Mouse (Mus musculus) spleen, adult 18-20 months (tissue): ENCODE data around the gene Fcf1.
A peak's percentile ranks its signal among the peaks of the same experiment; 100 is the strongest.

Experiments
- DNase-seq, 2 experiments: peaks; one replicate each; pipeline ENCODE4 v3.0.0; 2022; ENCODE audit warnings: mixed read lengths in 2 of 2

The Fcf1 gene

GRCm38 (mm10) chr12:84968831-84969655, 1.7 kb upstream of the Fcf1 start:
- no peak for DNase-seq

GRCm38 (mm10) chr12:84969656-84970427, 855 bp upstream of the Fcf1 start:
- no peak for DNase-seq

- DNase-seq = no peak
Observed at GRCm38 (mm10) chr12:84979264-84979862, 8.7 kb downstream of the Fcf1 start.

- no peak for DNase-seq
Observed at GRCm38 (mm10) chr12:84989456-84989855, 18.8 kb downstream of the Fcf1 start.

GRCm38 (mm10) chr12:84995112-84995761, 24.5 kb downstream of the Fcf1 start:
- DNase-seq = no peak

- peak; percentile 94 to 95 for DNase-seq
Observed at GRCm38 (mm10) chr12:84996083-84996496, 25.4 kb downstream of the Fcf1 start, which contains the start of gene Ylpm1. Ylpm1 (plus strand) TSS chr12:84996321.

- peak in 1 of 2 experiments; percentile 9 for DNase-seq
Observed at GRCm38 (mm10) chr12:84996501-84997398, 26.1 kb downstream of the Fcf1 start.

- no peak for DNase-seq
Observed at GRCm38 (mm10) chr12:84999053-84999452, 28.4 kb downstream of the Fcf1 start.

- no peak for DNase-seq
Observed at GRCm38 (mm10) chr12:85006206-85006605, 35.5 kb downstream of the Fcf1 start.

- DNase-seq = no peak
Observed at GRCm38 (mm10) chr12:85007021-85007420, 36.3 kb downstream of the Fcf1 start.

- no peak for DNase-seq
Observed at GRCm38 (mm10) chr12:85009776-85010175, 39.1 kb downstream of the Fcf1 start.

GRCm38 (mm10) chr12:85010541-85010940, 39.8 kb downstream of the Fcf1 start:
- DNase-seq = no peak

- DNase-seq = no peak
Observed at GRCm38 (mm10) chr12:85012185-85012584, 41.5 kb downstream of the Fcf1 start.

GRCm38 (mm10) chr12:85022071-85022470, 51.4 kb downstream of the Fcf1 start:
- DNase-seq = no peak

- no peak for DNase-seq
Observed at GRCm38 (mm10) chr12:85032710-85033109, 62.0 kb downstream of the Fcf1 start.
